Mouse (Mus musculus) spleen, adult 2 months (tissue): Measurements from ENCODE around the gene Zfp644. TPM values are rescaled to one million over a fixed set of nuclear protein-coding genes. Genes with fewer than 3 reads are reported as not detected.
A peak's percentile ranks its signal among the peaks of the same experiment; 100 is the strongest.

Experiments used
- DNase-seq, 2 experiments: peaks; one replicate each; pipeline versions ENCODE4 v3.0.0 to v3.0.0-alpha.2; 2012 to 2021; ENCODE audit warnings: low spot score in 2 of 2, low read depth in 1 of 2
- H3K27ac ChIP-seq: fragments of 200-500 bp; 2 replicates; pipeline ENCODE4 v1.5.1; 2012; ENCODE audit warnings: low read length, inconsistent platforms; ENCODE audit not compliant: insufficient read depth
- H3K27me3 ChIP-seq: fragments of 200-500 bp; 2 replicates; pipeline ENCODE4 v1.6.1; 2012; ENCODE audit warnings: mild to moderate bottlenecking, moderate library complexity, low read length, inconsistent platforms; ENCODE audit not compliant: control insufficient read depth, insufficient read depth
- H3K36me3 ChIP-seq: fragments of 200-500 bp; 2 replicates; pipeline ENCODE4 v1.6.1; 2012; ENCODE audit warnings: mild to moderate bottlenecking, low read length, inconsistent platforms; ENCODE audit not compliant: control insufficient read depth, insufficient read depth
- H3K4me1 ChIP-seq: fragments of 200-500 bp; 2 replicates; pipeline ENCODE4 v1.6.1; 2011; ENCODE audit warnings: inconsistent platforms; ENCODE audit not compliant: control insufficient read depth, insufficient read depth, insufficient read length
- H3K4me3 ChIP-seq: fragments of 200-500 bp; 2 replicates; pipeline ENCODE4 v1.5.1; 2011; ENCODE audit warnings: mild to moderate bottlenecking, inconsistent platforms; ENCODE audit not compliant: insufficient read depth, insufficient read length; ENCODE audit errors: extremely low read depth
- CTCF ChIP-seq: fragments of 200-500 bp; IDR thresholded peaks from 2 replicates; pipeline ENCODE4 v1.5.1; 2011; ENCODE audit warnings: mild to moderate bottlenecking, inconsistent platforms; ENCODE audit not compliant: insufficient read depth, insufficient read length, insufficient replicate concordance; ENCODE audit errors: extremely low read depth
- POLR2A ChIP-seq: fragments of 200-500 bp; IDR thresholded peaks from 2 replicates; pipeline ENCODE4 v1.6.1; 2011; ENCODE audit warnings: low read depth, low read length, inconsistent platforms
- WGBS: fragments of 180-500 bp; shearing (Covaris S2); methylation state at CpG from one replicate; pipeline ENCODE4 v1.1.7; 2018; 5-methylcytosine and 5-hydroxymethylcytosine counted together
- polyA plus RNA-seq: library from polyadenylated mRNA; depleted of rRNA; stranded (reverse); fragments of >200 nt; gene quantifications from 2 replicates; pipeline ENCODE4 v1.2.3, GENCODE M21; 2012; rRNA removed

Gene Zfp644
- 6.3 and 7.6 TPM in 2 replicates for polyA plus RNA-seq

- DNase-seq, result peak; percentile 67 to 80
These were observed at the start of gene Zfp644 for GRCm38 (mm10) chr5:106696396-106697337. TSS of gene Zfp644 (minus strand) at chr5:106697287.

GRCm38 (mm10) chr5:106739716-106740115 is 42.6 kb upstream of the Zfp644 start:
- Histone ChIP-seq H3K27me3 (no peaks in the 10 kb centered on the region), H3K4me1 (no peaks in the 10 kb centered on the region), H3K4me3 (no peak overlapping the region), H3K36me3 (no peaks in the 10 kb centered on the region), H3K27ac (no peak overlapping the region)
- TF ChIP-seq CTCF, result no peak
- TF ChIP-seq POLR2A, result no peak
- 47% methylated on average over 6 of the region's 6 CpGs for WGBS
- no peak for DNase-seq

More at GRCm38 (mm10) chr5:106696396-106697337, at the start of gene Zfp644:
- TF ChIP-seq POLR2A, result peak; percentile 40
- TF ChIP-seq CTCF, result no peak
- Histone ChIP-seq H3K27ac (peak within 1 kb of the TSS; percentile 87), H3K4me1 (no peaks in the 10 kb centered on the region; the same call in 1 of the 2 replicates), H3K27me3 (no peaks in the 10 kb centered on the region), H3K4me3 (peak within 1 kb of the TSS; percentile 78), H3K36me3 (no peaks in the 10 kb centered on the region)
- 2% methylated on average over 71 of the region's 71 CpGs for WGBS

- TF ChIP-seq POLR2A (no peak), CTCF (no peak)
- DNase-seq, result no peak
- Histone ChIP-seq H3K4me3 (no peak overlapping the region), H3K4me1 (no peaks in the 10 kb centered on the region), H3K36me3 (no peaks in the 10 kb centered on the region), H3K27ac (no peak overlapping the region), H3K27me3 (no peaks in the 10 kb centered on the region)
- WGBS, result 90% methylated on average over 3 of the region's 3 CpGs
These were observed 26.4 kb upstream of the Zfp644 start for GRCm38 (mm10) chr5:106723487-106723886.

GRCm38 (mm10) chr5:106722771-106723170 is 25.7 kb upstream of the Zfp644 start:
- Histone ChIP-seq H3K27me3 (no peaks in the 10 kb centered on the region), H3K27ac (no peak overlapping the region), H3K36me3 (no peaks in the 10 kb centered on the region), H3K4me1 (no peaks in the 10 kb centered on the region), H3K4me3 (no peak overlapping the region)
- DNase-seq, result no peak
- TF ChIP-seq CTCF (no peak), POLR2A (no peak)
- 55% methylated on average over 5 of the region's 5 CpGs for WGBS

GRCm38 (mm10) chr5:106711870-106712277 is 14.8 kb upstream of the Zfp644 start:
- WGBS, result 86% methylated on average over 3 of the region's 3 CpGs
- Histone ChIP-seq H3K4me3 (no peak overlapping the region), H3K36me3 (no peaks in the 10 kb centered on the region), H3K27ac (no peak overlapping the region), H3K4me1 (peaks cover 5% of the 10 kb centered on the region; the same call in 1 of the 2 replicates), H3K27me3 (no peaks in the 10 kb centered on the region)
- no peak for DNase-seq
- no peak for TF ChIP-seq POLR2A

GRCm38 (mm10) chr5:106711220-106711726 is 14.2 kb upstream of the Zfp644 start:
- H3K27me3 ChIP-seq, result no peaks in the 10 kb centered on the region
- no peak for TF ChIP-seq CTCF
- no peak for TF ChIP-seq POLR2A
- H3K4me3 ChIP-seq, result no peak overlapping the region
- peaks cover 5% of the 10 kb centered on the region; the same call in 1 of the 2 replicates for H3K4me1 ChIP-seq
- DNase-seq, result no peak
- no peaks in the 10 kb centered on the region for H3K36me3 ChIP-seq
- no peak overlapping the region for H3K27ac ChIP-seq
- WGBS, result 75% methylated on average over 5 of the region's 5 CpGs
